Mouse (Mus musculus) CH12.LX (cell line): ENCODE data around the gene Pkn2.

Experiments used
- CHD1 ChIP-seq: IDR thresholded peaks from 2 replicates; pipeline ENCODE4 v1.6.1; 2012; ENCODE audit warnings: low read depth, low read length, improper control_type of control experiment, inconsistent platforms
- CTCF ChIP-seq, 2 experiments: IDR thresholded peaks in 1 of 2; conservative IDR thresholded peaks in 1 of 2; 2 replicates each; pipeline ENCODE4 v1.5.1; 2011 to 2012; ENCODE audit warnings: low read depth in 2 of 2, low read length in 2 of 2, improper control_type of control experiment in 1 of 2, inconsistent platforms in 1 of 2, mild to moderate bottlenecking in 1 of 2, moderate library complexity in 1 of 2
- ELF1 ChIP-seq: IDR thresholded peaks from 2 replicates; pipeline ENCODE4 v1.6.1; 2014; ENCODE audit warnings: low read depth, mild to moderate bottlenecking, inconsistent platforms, low read length, improper control_type of control experiment
- EP300 ChIP-seq: IDR thresholded peaks from 2 replicates; pipeline ENCODE4 v1.6.1; 2011; ENCODE audit warnings: low read length, improper control_type of control experiment
- JUN ChIP-seq: IDR thresholded peaks from 2 replicates; pipeline ENCODE4 v1.6.1; 2011; ENCODE audit warnings: low read depth, mild to moderate bottlenecking, low read length, improper control_type of control experiment, moderate library complexity; ENCODE audit not compliant: insufficient read depth
- JUND ChIP-seq: conservative IDR thresholded peaks from 2 replicates; pipeline ENCODE4 v1.6.1; 2011; ENCODE audit warnings: low read depth, low read length, improper control_type of control experiment
- POLR2A ChIP-seq: IDR thresholded peaks from 2 replicates; pipeline ENCODE4 v1.6.1; 2011; ENCODE audit warnings: low read depth, mild to moderate bottlenecking, improper control_type of control experiment, low read length
- SIN3A ChIP-seq: IDR thresholded peaks from 2 replicates; pipeline ENCODE4 v1.6.1; 2012; ENCODE audit warnings: low read length, improper control_type of control experiment, inconsistent platforms
- SMC3 ChIP-seq: IDR thresholded peaks from 2 replicates; pipeline ENCODE4 v1.6.1; 2011; ENCODE audit warnings: low read depth, low read length, improper control_type of control experiment
- TCF12 ChIP-seq: IDR thresholded peaks from 2 replicates; pipeline ENCODE4 v1.6.1; 2014; ENCODE audit warnings: low read depth, mild to moderate bottlenecking, inconsistent platforms, low read length, improper control_type of control experiment
- USF1 ChIP-seq: IDR thresholded peaks from 2 replicates; pipeline ENCODE4 v1.6.1; 2014; ENCODE audit warnings: low read depth, mild to moderate bottlenecking, inconsistent platforms, low read length, improper control_type of control experiment
- ZC3H11A ChIP-seq: IDR thresholded peaks from 2 replicates; pipeline ENCODE4 v1.6.1; 2012; ENCODE audit warnings: low read depth, mild to moderate bottlenecking, inconsistent platforms, low read length, improper control_type of control experiment
- ZNF384 ChIP-seq: IDR thresholded peaks from 2 replicates; pipeline ENCODE4 v1.6.1; 2012; ENCODE audit warnings: low read depth, low read length, improper control_type of control experiment, inconsistent platforms

DNA sequence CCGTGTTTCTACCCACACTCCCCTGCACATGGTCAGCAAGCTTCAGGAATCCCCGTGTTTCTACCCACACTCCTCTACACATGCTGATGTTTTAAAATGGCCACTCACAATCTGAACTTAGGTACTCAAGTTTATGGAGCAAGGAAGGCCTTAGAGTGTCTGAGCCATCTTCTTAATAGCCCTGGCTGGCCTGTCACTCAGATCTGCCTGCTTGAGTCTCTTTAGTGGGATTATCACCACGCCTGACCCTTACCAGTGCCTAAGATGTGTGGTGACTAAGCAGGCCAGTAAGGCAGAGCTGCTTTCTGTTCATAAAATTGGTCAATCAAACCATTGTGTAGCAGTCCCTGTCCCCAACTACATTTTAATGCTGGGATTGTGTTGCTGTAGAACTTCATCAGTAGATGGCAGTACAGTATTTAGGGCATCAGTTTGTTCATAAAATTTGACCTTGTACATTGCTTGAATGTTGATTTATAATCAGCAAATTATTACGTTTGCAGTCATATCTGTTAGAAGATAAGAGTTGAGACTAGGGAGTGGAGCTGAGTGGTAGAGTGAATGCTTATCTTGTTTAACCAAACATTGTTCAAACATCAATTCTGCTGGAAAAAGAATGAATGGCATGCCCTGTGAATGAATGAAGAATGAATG is 108.1 kb downstream of the Pkn2 start:
- TF ChIP-seq POLR2A (no peak; the same call in 1 of the 2 replicates), CTCF (conservative IDR thresholded peaks at IDR 0.05 in 1 of 2, IDR thresholded peaks at IDR 0.05 in 1 of 2; ENCODE audit: low read depth in 2 of 2, low read length in 2 of 2) (peak in 1 of 2 experiments; percentile 48; a peak in 2 of 4 replicates), ELF1 (no peak), JUN (no peak), TCF12 (no peak), USF1 (no peak), JUND (no peak), CHD1 (no peak), SIN3A (no peak), SMC3 (no peak), ZNF384 (no peak), EP300 (no peak), ZC3H11A (no peak)
